Comparison of ENCODE assay signal across 21 mouse cellular contexts in the genomic region with DNA sequence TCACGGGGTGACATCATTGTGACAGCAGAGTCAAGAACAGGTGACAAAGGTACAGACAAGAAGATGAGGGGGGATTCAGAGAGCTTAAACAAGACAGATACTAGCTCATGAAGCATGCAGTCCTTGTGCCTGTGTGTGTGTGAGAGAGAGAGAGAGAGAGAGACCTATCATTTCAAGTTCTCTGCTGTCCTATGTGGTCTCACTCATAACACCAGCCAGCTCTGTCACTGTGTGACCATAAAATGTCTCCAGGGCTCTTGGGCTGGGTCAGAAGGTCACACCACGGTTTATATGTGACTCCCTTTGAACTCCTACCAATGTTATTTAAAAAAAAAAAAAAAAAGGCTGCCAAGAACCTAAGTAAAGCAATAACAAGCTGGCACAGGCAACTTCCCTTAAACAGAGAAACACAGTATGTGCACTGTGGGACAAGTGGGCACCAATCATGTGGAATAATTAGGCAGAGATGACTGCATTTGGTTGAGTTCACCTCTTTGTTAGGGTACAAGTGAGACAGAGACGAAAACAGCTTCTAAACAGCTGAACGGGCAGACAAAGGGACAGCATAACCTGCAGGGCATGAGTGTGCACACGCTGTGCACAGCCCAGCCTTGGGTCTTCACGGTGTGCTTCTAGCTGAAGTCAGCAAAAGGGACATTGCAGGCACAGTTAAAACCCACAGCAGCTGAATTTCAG. TPM values are rescaled to one million over a fixed set of nuclear protein-coding genes. Genes with fewer than 3 reads are reported as not detected.
DNase-seq lines count a peak whose midpoint lies in the region; ATAC-seq and TF ChIP-seq lines count a peak whose summit lies in the region.
"Had no signal": no experiment of that assay in that cellular context is flagged by ENCODE, and none has a peak within 500 bp of the region (broad histone marks: within the 10 kb centered on the region; RNA-seq: fewer than 3 reads in every experiment).

No protein-coding gene starts in this region.

- H3K36me3 ChIP-seq in embryonic facial prominence, embryonic 14.5 days (ENCODE audit: control insufficient read depth, insufficient read depth, low read length): peaks cover 90% of the 10 kb centered on the region
- peaks cover 98% of the 10 kb centered on the region for H3K36me3 ChIP-seq in embryonic facial prominence, embryonic 10.5 days (replicated peaks)
- peaks cover 76% of the 10 kb centered on the region for H3K36me3 ChIP-seq in forebrain, embryonic 15.5 days
- H3K36me3 ChIP-seq in hindbrain, postnatal 0 days (ENCODE audit: insufficient read depth, low read length): peaks cover 58% of the 10 kb centered on the region
- H3K36me3 ChIP-seq in intestine, embryonic 16.5 days (ENCODE audit: control insufficient read depth, insufficient read depth, low read length): peaks cover 5% of the 10 kb centered on the region; the same call in 1 of the 2 replicates
- H3K36me3 ChIP-seq: liver, embryonic 15.5 days had no signal

- H3K4me2 ChIP-seq in embryonic facial prominence, embryonic 14.5 days (ENCODE audit: low read depth, low read length): no peak overlapping the region
- H3K4me2 ChIP-seq in forebrain, embryonic 15.5 days (replicated peaks): no peak overlapping the region
- no peak overlapping the region for H3K4me2 ChIP-seq in hindbrain, postnatal 0 days (ENCODE audit: low read depth, low read length)
- H3K4me2 ChIP-seq in intestine, embryonic 16.5 days (ENCODE audit: low read depth, low read length): no peak overlapping the region
- H3K4me2 ChIP-seq: embryonic facial prominence, embryonic 13.5 days; heart, embryonic 12.5 days; limb, embryonic 12.5 days; liver, embryonic 15.5 days had no signal

- peak; percentile 31; the same call in 1 of the 2 replicates for ATAC-seq in embryonic facial prominence, embryonic 14.5 days (ENCODE audit: low read depth)
- peak; percentile 82 for ATAC-seq in forebrain, embryonic 15.5 days (replicated peaks)
- ATAC-seq in hindbrain, postnatal 0 days: peak; percentile 36; the same call in 1 of the 2 replicates
- ATAC-seq in intestine, embryonic 16.5 days: no peak

- no peak for TF ChIP-seq CTCF in hindbrain, postnatal 0 days (IDR thresholded peaks at IDR 0.05; ENCODE audit: low read depth)

- H3K27ac ChIP-seq in embryonic facial prominence, embryonic 14.5 days (replicated peaks; ENCODE audit: low read depth, low read length): no peak overlapping the region
- no peak overlapping the region for H3K27ac ChIP-seq in embryonic facial prominence, embryonic 10.5 days (replicated peaks)
- H3K27ac ChIP-seq in forebrain, embryonic 15.5 days (replicated peaks): peak overlapping the region; percentile 34; the same call in 1 of the 2 replicates
- H3K27ac ChIP-seq in hindbrain, postnatal 0 days: no peak overlapping the region; the same call in 1 of the 2 replicates
- H3K27ac ChIP-seq in intestine, embryonic 16.5 days (ENCODE audit: low read length): no peak overlapping the region
- H3K27ac ChIP-seq: embryonic facial prominence, embryonic 13.5 days; limb, embryonic 12.5 days; liver, embryonic 15.5 days; stomach, postnatal 0 days had no signal

- no peak overlapping the region for H3K4me3 ChIP-seq in embryonic facial prominence, embryonic 14.5 days (ENCODE audit: low read depth, low read length)
- H3K4me3 ChIP-seq in embryonic facial prominence, embryonic 10.5 days: no peak overlapping the region
- H3K4me3 ChIP-seq in forebrain, embryonic 15.5 days: no peak overlapping the region
- H3K4me3 ChIP-seq in hindbrain, postnatal 0 days (ENCODE audit: low read length): no peak overlapping the region
- no peak overlapping the region for H3K4me3 ChIP-seq in intestine, embryonic 16.5 days (ENCODE audit: low read length)
- H3K4me3 ChIP-seq: embryonic facial prominence, embryonic 13.5 days; heart, embryonic 12.5 days; limb, embryonic 12.5 days; liver, embryonic 15.5 days; myocyte had no signal

- no peaks in the 10 kb centered on the region for H3K4me1 ChIP-seq in embryonic facial prominence, embryonic 14.5 days (ENCODE audit: control insufficient read depth, insufficient read depth, low read length)
- peaks cover 9% of the 10 kb centered on the region for H3K4me1 ChIP-seq in embryonic facial prominence, embryonic 10.5 days
- H3K4me1 ChIP-seq in forebrain, embryonic 15.5 days: peaks cover 11% of the 10 kb centered on the region
- H3K4me1 ChIP-seq in hindbrain, postnatal 0 days (ENCODE audit: insufficient read depth, low read length): no peaks in the 10 kb centered on the region
- H3K4me1 ChIP-seq in intestine, embryonic 16.5 days (ENCODE audit: control insufficient read depth, insufficient read depth, low read length): no peaks in the 10 kb centered on the region
- H3K4me1 ChIP-seq: embryonic facial prominence, embryonic 13.5 days had no signal

- peak; percentile 44 for DNase-seq in embryonic facial prominence, embryonic 14.5 days (ENCODE audit: low spot score)
- DNase-seq in embryonic facial prominence, embryonic 10.5 days (ENCODE audit: low spot score): no peak
- peak; percentile 84 for DNase-seq in Muller cell, postnatal 12 days (ENCODE audit: inconsistent ontology term)
- DNase-seq in hindbrain, postnatal 0 days (ENCODE audit: low spot score): peak; percentile 26
- DNase-seq in heart, adult 9 months (ENCODE audit: low spot score in 2 of 2): no peak
- DNase-seq in testis, postnatal 14 days (ENCODE audit: low spot score): no peak
- DNase-seq: adrenal gland, adult 2 months; cerebellum, adult 9-11 months; gastrocnemius, postnatal 25 days; kidney, postnatal 10 days; layer of hippocampus, postnatal 36 days; lung, postnatal 36 days; thymus, postnatal 4 days had no signal

- 0 out of 2 replicates have a peak, but pooled peaks cover 9% of the 10 kb centered on the region for H3K9me3 ChIP-seq in embryonic facial prominence, embryonic 14.5 days (ENCODE audit: control insufficient read depth, low read length)
- H3K9me3 ChIP-seq in embryonic facial prominence, embryonic 10.5 days: peaks cover 10% of the 10 kb centered on the region; the same call in 1 of the 2 replicates
- no peaks in the 10 kb centered on the region for H3K9me3 ChIP-seq in forebrain, embryonic 15.5 days
- no peaks in the 10 kb centered on the region for H3K9me3 ChIP-seq in hindbrain, postnatal 0 days (ENCODE audit: low read length)
- H3K9me3 ChIP-seq in intestine, embryonic 16.5 days (ENCODE audit: control insufficient read depth, low read length): 0 out of 2 replicates have a peak, but pooled peaks cover 3% of the 10 kb centered on the region
- H3K9me3 ChIP-seq: limb, embryonic 12.5 days; liver, embryonic 15.5 days had no signal

- WGBS in embryonic facial prominence, embryonic 14.5 days: 59% methylated on average over 6 of the region's 6 CpGs
- WGBS in embryonic facial prominence, embryonic 10.5 days: 58% methylated on average over 6 of the region's 6 CpGs
- 19% methylated on average over 6 of the region's 6 CpGs for WGBS in forebrain, embryonic 15.5 days
- 20% methylated on average over 6 of the region's 6 CpGs for WGBS in hindbrain, postnatal 0 days
- WGBS in intestine, embryonic 16.5 days: 60% methylated on average over 6 of the region's 6 CpGs

- no peak overlapping the region for H3K9ac ChIP-seq in embryonic facial prominence, embryonic 14.5 days (ENCODE audit: low read depth, low read length)
- H3K9ac ChIP-seq in forebrain, embryonic 15.5 days (replicated peaks): no peak overlapping the region
- no peak overlapping the region for H3K9ac ChIP-seq in hindbrain, postnatal 0 days (replicated peaks; ENCODE audit: low read length)
- no peak overlapping the region for H3K9ac ChIP-seq in intestine, embryonic 16.5 days (ENCODE audit: low read depth, low read length)
- H3K9ac ChIP-seq: embryonic facial prominence, embryonic 13.5 days; heart, embryonic 12.5 days; limb, embryonic 12.5 days; liver, embryonic 15.5 days had no signal

- no peaks in the 10 kb centered on the region for H3K27me3 ChIP-seq in embryonic facial prominence, embryonic 14.5 days (replicated peaks; ENCODE audit: control insufficient read depth, insufficient read depth, low read length)
- H3K27me3 ChIP-seq in embryonic facial prominence, embryonic 10.5 days (replicated peaks; ENCODE audit: low read depth, poor library complexity, severe bottlenecking): no peaks in the 10 kb centered on the region
- no peaks in the 10 kb centered on the region for H3K27me3 ChIP-seq in forebrain, embryonic 15.5 days
- H3K27me3 ChIP-seq in hindbrain, postnatal 0 days (ENCODE audit: insufficient read depth, low read length): no peaks in the 10 kb centered on the region
- no peaks in the 10 kb centered on the region for H3K27me3 ChIP-seq in intestine, embryonic 16.5 days (replicated peaks; ENCODE audit: control insufficient read depth, insufficient read depth, low read length)
- H3K27me3 ChIP-seq: embryonic facial prominence, embryonic 13.5 days; heart, embryonic 12.5 days; limb, embryonic 12.5 days; liver, embryonic 15.5 days had no signal

RNA-seq across cellular contexts. Expression of a gene that starts 21.2 kb away (rescaled TPM):
- 20.0 and 23.3 TPM in 2 replicates for polyA plus RNA-seq in embryonic facial prominence, embryonic 14.5 days (2014; fragmentation: Nextera tagmentation; extraction: Ambion mirVana)
- 23.3 and 25.5 TPM in 2 replicates for polyA plus RNA-seq in embryonic facial prominence, embryonic 10.5 days (2016; fragmentation: Nextera tagmentation; extraction: Ambion mirVana)
- polyA plus RNA-seq in forebrain, embryonic 15.5 days (2015; fragmentation: Nextera tagmentation; extraction: Ambion mirVana): 40.8 and 41.4 TPM in 2 replicates
- 352 and 378 TPM in 2 replicates for total RNA-seq in hindbrain, postnatal 0 days (2014; rRNA removed)
- 99.0 and 102 TPM in 2 replicates for polyA plus RNA-seq in hindbrain, postnatal 0 days (2015; fragmentation: Nextera tagmentation; extraction: Ambion mirVana)
- 5.9 and 6.8 TPM in 2 replicates for polyA plus RNA-seq in intestine, embryonic 16.5 days (2015; fragmentation: Nextera tagmentation; extraction: Ambion mirVana)

RNA-seq across cellular contexts. Expression of a gene that starts 33.8 kb away (rescaled TPM):
- 48.6 and 54.2 TPM in 2 replicates for polyA plus RNA-seq in embryonic facial prominence, embryonic 14.5 days (2014; fragmentation: Nextera tagmentation; extraction: Ambion mirVana)
- polyA plus RNA-seq in embryonic facial prominence, embryonic 10.5 days (2016; fragmentation: Nextera tagmentation; extraction: Ambion mirVana): 32.8 and 36.4 TPM in 2 replicates
- 17.9 and 19.0 TPM in 2 replicates for polyA plus RNA-seq in forebrain, embryonic 15.5 days (2015; fragmentation: Nextera tagmentation; extraction: Ambion mirVana)
- total RNA-seq in hindbrain, postnatal 0 days (2014; rRNA removed): 16.7 and 19.0 TPM in 2 replicates
- polyA plus RNA-seq in hindbrain, postnatal 0 days (2015; fragmentation: Nextera tagmentation; extraction: Ambion mirVana): 22.8 and 23.2 TPM in 2 replicates
- polyA plus RNA-seq in intestine, embryonic 16.5 days (2015; fragmentation: Nextera tagmentation; extraction: Ambion mirVana): 47.0 and 51.6 TPM in 2 replicates

Comparison
In these comparisons a context has a peak if more than half of its experiments do, and no peak if none do; other contexts are left out.
1. DNase-seq: peak in embryonic facial prominence, embryonic 14.5 days (single experiment), Muller cell, postnatal 12 days (single experiment) and hindbrain, postnatal 0 days (single experiment); none in embryonic facial prominence, embryonic 10.5 days (single experiment), heart, adult 9 months (0 of 2) and testis, postnatal 14 days (single experiment).